Mouse (Mus musculus) hematopoietic multipotent progenitor cell, adult 10-12 weeks (in vitro differentiated cells): Measurements from ENCODE around the gene Nme1. TPM values are rescaled to one million over a fixed set of nuclear protein-coding genes. Genes with fewer than 3 reads are reported as not detected.

Source experiments
- polyA plus RNA-seq: library from polyadenylated mRNA; stranded (reverse); fragments of >175 nt; gene quantifications from 2 replicates; pipeline ENCODE4 v1.2.3, GENCODE M21; 2012; ENCODE audit warnings: low replicate concordance

The Nme1 gene
- 1.4 and 4.0 TPM in 2 replicates for polyA plus RNA-seq

DNA sequence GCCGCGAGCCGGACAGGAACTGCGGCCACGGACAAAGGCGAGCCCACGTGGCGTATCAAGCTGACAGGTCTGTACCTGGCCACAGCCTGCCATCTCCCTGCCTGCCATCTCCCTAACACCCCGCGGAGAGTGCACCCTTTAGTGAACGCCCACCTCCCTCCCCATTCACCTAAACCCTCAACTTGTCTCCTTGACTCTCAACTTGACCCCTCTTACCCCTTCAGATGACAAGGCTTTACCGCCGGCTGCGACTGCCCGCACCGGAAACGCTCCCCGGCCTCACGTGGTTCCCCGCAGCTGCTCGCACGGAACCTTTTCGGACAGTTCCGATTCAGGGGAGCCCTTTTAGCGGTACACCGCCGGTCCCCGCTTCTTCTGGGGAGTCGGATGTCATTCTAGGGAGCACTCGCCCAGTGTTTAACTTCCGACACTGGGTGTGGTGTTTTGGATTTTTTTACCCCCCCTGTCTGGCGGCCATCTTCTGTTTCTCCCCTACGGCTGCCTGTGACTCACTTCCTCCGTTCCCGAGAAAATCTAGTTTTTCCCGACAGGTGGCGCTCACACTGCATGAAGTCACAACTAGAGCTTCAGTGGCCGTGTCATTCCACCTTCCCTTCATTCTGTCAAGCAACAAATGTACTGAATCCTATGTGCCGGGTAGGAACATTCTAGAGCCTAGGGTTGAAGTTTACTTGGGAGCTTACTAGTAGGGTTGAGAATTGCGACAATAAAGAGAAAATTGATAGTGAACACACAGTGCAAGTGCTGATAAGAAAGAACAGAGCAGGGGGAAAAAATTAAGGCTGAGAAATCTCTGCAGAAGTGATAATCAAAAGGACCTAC lies at the start of gene Nme1, which contains the start of gene Gm20390:
Gene Nme1 (minus strand): TSS at position 517 of the 843 bp plus-strand sequence.
Gene Gm20390 (minus strand): TSS at position 289 of the 843 bp plus-strand sequence.

DNA sequence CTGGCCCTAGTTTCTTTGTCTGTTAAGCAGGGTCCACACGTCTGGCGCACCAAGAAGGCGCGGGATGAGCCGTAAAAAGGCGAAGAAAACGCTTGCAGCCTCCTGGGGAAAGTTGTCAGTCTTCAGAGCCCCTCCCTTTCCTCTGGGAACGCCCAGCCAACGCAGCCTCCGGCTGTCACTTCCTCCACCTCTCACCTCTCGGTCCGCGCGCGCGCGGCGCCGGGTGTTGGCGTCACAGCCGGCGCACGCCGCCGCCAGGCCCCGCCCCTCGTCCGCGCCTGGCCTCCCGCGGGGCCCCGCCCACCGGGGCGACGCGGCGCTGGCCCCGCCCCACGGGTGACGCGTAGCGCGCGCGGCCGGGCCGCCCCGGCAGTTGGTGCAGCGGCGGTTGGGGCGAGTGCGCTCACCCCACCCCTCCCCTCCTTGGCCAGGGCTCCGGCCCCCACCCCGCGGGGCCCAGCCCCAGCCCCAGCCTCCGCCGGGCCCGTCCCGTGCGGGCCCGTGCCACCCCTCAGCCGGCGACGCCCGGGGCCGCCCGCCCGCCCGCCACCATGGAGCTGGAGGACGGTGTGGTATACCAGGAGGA lies 27.5 kb upstream of the Nme1 start, which contains the start of gene Spag9:
Gene Spag9 (plus strand): TSS at position 372 of the 586 bp plus-strand sequence.

GRCm38 (mm10) chr11:93956159-93956558 lies 12.2 kb downstream of the Nme1 start, which contains the start of gene Nme2:
Nme2 (minus strand) TSS chr11:93956259.

Other genes starting within 250 kb of the Nme1 start
- gene Utp18, start 82.8 kb downstream of the Nme1 start, polyA plus RNA-seq: 14.6 and 20.4 TPM in 2 replicates
- gene Mbtd1, start 82.7 kb downstream of the Nme1 start, polyA plus RNA-seq: 10.7 and 20.4 TPM in 2 replicates
- gene Nme2, start 12.3 kb downstream of the Nme1 start, polyA plus RNA-seq: 150 and 157 TPM in 2 replicates
- gene Gm20390, start 228 bp downstream of the Nme1 start, polyA plus RNA-seq: 67.3 and 128 TPM in 2 replicates
- gene Spag9, start 27.6 kb upstream of the Nme1 start, polyA plus RNA-seq: 19.4 and 43.5 TPM in 2 replicates
- 21.4 and 24.3 TPM in 2 replicates for gene Tob1, start 242.9 kb upstream of the Nme1 start, polyA plus RNA-seq